Mouse (Mus musculus): ENCODE data around the gene Trmo. TPM values are rescaled to one million over a fixed set of nuclear protein-coding genes. Genes with fewer than 3 reads are reported as not detected.

Trmo gene
- polyA plus RNA-seq, 1 experiment from 2014 or later: 7.5 TPM

DNA sequence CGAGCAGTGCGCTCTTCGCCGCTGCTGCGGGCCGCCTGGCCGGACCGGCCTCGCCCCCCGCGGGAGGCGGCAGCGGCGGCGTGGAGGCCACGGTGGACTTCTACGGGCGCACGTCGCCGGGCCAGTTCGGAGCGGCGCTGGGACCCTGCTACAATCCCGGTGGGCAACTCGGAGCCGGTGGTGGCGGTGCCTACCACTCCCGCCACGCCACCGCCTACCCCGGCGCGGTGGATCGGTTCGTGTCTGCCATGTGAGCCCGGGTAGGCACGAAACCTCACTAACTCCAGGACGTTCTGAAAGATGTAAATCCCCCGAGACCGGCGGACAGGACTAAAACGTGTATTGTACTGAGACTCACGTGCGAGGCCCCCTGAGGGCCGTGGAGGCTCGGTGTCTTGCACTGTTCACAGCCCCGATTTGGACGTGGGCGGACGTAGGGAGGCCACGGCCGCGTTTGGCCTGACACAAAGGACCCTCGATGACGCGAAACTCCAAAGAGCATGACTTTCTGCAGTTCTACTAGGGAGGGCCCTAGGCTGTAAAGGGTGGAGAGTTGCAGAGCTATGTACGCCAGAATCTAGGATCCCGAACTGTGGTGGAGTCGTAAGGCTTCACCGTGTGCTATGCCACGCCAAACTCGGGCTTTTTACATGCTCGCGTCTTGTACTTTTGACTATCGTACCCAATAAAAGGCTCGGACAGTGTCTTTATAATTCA lies 44.0 kb downstream of the Trmo start:
- DNase-seq (ENCODE audit: low spot score): no peak
- ATAC-seq (ENCODE audit: low FRiP score, low TSS enrichment): no peak

DNA sequence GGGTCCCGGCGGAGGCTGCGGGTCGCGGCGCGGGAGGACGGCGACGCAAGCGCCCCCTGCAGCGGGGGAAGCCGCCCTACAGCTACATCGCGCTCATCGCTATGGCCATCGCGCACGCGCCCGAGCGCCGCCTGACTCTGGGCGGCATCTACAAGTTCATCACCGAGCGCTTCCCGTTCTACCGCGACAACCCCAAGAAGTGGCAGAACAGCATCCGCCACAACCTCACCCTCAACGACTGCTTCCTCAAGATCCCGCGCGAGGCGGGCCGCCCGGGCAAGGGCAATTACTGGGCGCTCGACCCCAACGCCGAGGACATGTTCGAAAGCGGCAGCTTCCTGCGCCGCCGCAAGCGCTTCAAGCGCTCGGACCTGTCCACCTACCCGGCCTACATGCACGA lies 44.9 kb downstream of the Trmo start:
- Histone ChIP-seq H3K9ac (ENCODE audit: low read length) (peak overlapping the region; percentile 23; the same call in 1 of the 2 replicates), H3K27me3 (ENCODE audit: control insufficient read depth, insufficient read depth, low read length) (peaks cover 48% of the 10 kb centered on the region; the same call in 1 of the 2 replicates), H3K4me1 (replicated peaks; ENCODE audit: control insufficient read depth, insufficient read depth) (no peaks in the 10 kb centered on the region), H3K9me3 (ENCODE audit: control insufficient read depth, low read length) (no peaks in the 10 kb centered on the region), H3K27ac (replicated peaks) (no peak overlapping the region), H3K4me2 (replicated peaks; ENCODE audit: low read depth) (peak overlapping the region; percentile 58), H3K36me3 (ENCODE audit: control insufficient read depth, insufficient read depth, low read length) (no peaks in the 10 kb centered on the region), H3K4me3 (ENCODE audit: low read depth, low read length) (peak overlapping the region; percentile 46)
- WGBS: 1% methylated on average over 46 of the region's 51 CpGs
- DNase-seq (ENCODE audit: low spot score) (no peak), ATAC-seq (ENCODE audit: low FRiP score, low TSS enrichment) (no peak)
- TF ChIP-seq CTCF (IDR thresholded peaks at IDR 0.05; ENCODE audit: low read depth): peak; percentile 12; the same call in 1 of the 2 replicates
- no peak for TF ChIP-seq EP300 (optimal IDR thresholded peaks at IDR 0.05)

More for the DNA sequence above, 44.0 kb downstream of the Trmo start:
- Histone ChIP-seq H3K36me3 (ENCODE audit: control insufficient read depth, insufficient read depth, low read length) (no peaks in the 10 kb centered on the region), H3K27ac (replicated peaks) (no peak overlapping the region), H3K4me2 (replicated peaks; ENCODE audit: low read depth) (peak overlapping the region; percentile 58), H3K9me3 (ENCODE audit: control insufficient read depth, low read length) (no peaks in the 10 kb centered on the region), H3K4me1 (replicated peaks; ENCODE audit: control insufficient read depth, insufficient read depth) (no peaks in the 10 kb centered on the region), H3K9ac (ENCODE audit: low read length) (no peak overlapping the region), H3K27me3 (ENCODE audit: control insufficient read depth, insufficient read depth, low read length) (peaks cover 44% of the 10 kb centered on the region; the same call in 1 of the 2 replicates), H3K4me3 (ENCODE audit: low read depth, low read length) (peak overlapping the region; percentile 46)
- 5% methylated on average over 62 of the region's 67 CpGs for WGBS
- TF ChIP-seq EP300 (optimal IDR thresholded peaks at IDR 0.05) (no peak), CTCF (IDR thresholded peaks at IDR 0.05; ENCODE audit: low read depth) (no peak)

DNA sequence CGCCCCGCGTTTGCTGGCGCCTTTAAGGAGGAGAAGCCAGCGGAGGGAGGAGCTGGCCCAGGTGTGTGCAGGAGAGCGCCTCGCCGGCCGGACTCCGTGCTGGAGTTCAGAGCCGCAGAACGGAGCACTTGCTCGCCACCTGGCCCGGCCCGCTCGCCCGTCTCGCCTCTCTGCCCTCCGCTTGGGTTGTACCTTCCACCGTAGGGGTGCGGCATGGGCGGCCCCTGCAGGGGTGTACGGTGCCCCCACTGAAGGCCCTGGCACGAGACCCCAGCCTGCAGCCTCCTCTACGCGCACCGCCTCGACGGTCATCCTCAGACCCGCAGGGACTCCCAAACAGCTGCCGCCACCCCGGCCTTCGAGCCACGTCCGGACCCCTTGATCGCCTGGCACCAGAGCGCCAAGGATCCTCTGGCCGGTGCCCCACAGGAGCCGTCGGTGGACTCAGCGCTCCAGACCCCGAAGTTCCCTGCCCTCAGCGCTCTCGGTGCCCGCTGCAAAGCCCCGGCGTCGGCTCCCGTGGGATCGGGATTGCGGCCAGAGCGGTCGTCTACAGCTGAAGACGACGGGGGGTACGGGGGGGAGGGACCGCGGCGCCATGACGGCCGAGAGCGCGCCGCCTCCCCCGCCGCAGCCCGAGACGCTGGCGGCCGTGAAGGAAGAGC lies 45.5 kb downstream of the Trmo start, which contains the start of gene Foxe1:
TSS of gene Foxe1 (plus strand) at position 14 of the 665 bp plus-strand sequence.
- H3K4me2 ChIP-seq (replicated peaks; ENCODE audit: low read depth): peak within 1 kb of the TSS; percentile 58
- 2% methylated on average over 55 of the region's 70 CpGs for WGBS
- H3K36me3 ChIP-seq (ENCODE audit: control insufficient read depth, insufficient read depth, low read length): no peaks in the 10 kb centered on the region
- peak within 1 kb of the TSS; percentile 23; the same call in 1 of the 2 replicates for H3K9ac ChIP-seq (ENCODE audit: low read length)
- ATAC-seq (ENCODE audit: low FRiP score, low TSS enrichment): no peak
- no peak for DNase-seq (ENCODE audit: low spot score)
- peak within 1 kb of the TSS; percentile 46 for H3K4me3 ChIP-seq (ENCODE audit: low read depth, low read length)
- H3K9me3 ChIP-seq (ENCODE audit: control insufficient read depth, low read length): no peaks in the 10 kb centered on the region
- H3K27ac ChIP-seq (replicated peaks): no peak within 1 kb of the TSS
- no peaks in the 10 kb centered on the region for H3K4me1 ChIP-seq (replicated peaks; ENCODE audit: control insufficient read depth, insufficient read depth)
- TF ChIP-seq EP300 (optimal IDR thresholded peaks at IDR 0.05) (no peak), CTCF (IDR thresholded peaks at IDR 0.05; ENCODE audit: low read depth) (no peak)
- peaks cover 48% of the 10 kb centered on the region; the same call in 1 of the 2 replicates for H3K27me3 ChIP-seq (ENCODE audit: control insufficient read depth, insufficient read depth, low read length)

DNA sequence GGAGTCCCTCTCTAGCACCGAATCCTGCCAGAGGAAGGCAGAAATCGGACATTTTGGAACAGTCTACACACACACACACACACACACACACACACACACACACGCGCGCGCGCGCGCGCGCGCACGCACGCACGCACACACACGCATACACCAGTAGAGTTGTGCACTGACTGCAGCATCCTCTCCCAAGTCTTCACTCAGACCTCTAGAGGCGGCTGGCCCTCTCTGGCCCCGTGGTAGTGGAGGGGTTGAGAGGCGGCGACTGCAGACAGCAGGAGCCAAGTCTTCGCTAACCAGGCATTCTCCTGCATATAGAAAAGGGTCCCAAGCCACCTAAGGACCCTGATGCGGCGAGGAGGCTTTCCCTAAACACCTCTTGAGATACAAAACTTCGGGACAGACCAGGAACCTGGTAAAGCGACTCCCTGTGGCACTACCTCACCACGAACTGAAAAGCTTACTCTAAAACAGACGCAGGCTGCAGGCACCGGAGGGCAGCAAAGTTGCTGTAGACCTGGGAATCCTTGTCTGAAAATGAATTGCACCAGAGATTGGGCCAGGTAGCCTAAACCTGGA lies 46.4 kb downstream of the Trmo start:
- Histone ChIP-seq H3K36me3 (ENCODE audit: control insufficient read depth, insufficient read depth, low read length) (no peaks in the 10 kb centered on the region), H3K9me3 (ENCODE audit: control insufficient read depth, low read length) (no peaks in the 10 kb centered on the region), H3K4me3 (ENCODE audit: low read depth, low read length) (peak overlapping the region; percentile 46), H3K27ac (replicated peaks) (no peak overlapping the region), H3K4me1 (replicated peaks; ENCODE audit: control insufficient read depth, insufficient read depth) (no peaks in the 10 kb centered on the region), H3K9ac (ENCODE audit: low read length) (no peak overlapping the region), H3K4me2 (replicated peaks; ENCODE audit: low read depth) (peak overlapping the region; percentile 6; the same call in 1 of the 2 replicates), H3K27me3 (ENCODE audit: control insufficient read depth, insufficient read depth, low read length) (peaks cover 50% of the 10 kb centered on the region; the same call in 1 of the 2 replicates)
- ATAC-seq (ENCODE audit: low FRiP score, low TSS enrichment) (no peak), DNase-seq (ENCODE audit: low spot score) (no peak)
- WGBS: 2% methylated on average over 28 of the region's 28 CpGs
- TF ChIP-seq EP300 (optimal IDR thresholded peaks at IDR 0.05) (no peak), CTCF (IDR thresholded peaks at IDR 0.05; ENCODE audit: low read depth) (peak; percentile 29; the same call in 1 of the 2 replicates)

DNA sequence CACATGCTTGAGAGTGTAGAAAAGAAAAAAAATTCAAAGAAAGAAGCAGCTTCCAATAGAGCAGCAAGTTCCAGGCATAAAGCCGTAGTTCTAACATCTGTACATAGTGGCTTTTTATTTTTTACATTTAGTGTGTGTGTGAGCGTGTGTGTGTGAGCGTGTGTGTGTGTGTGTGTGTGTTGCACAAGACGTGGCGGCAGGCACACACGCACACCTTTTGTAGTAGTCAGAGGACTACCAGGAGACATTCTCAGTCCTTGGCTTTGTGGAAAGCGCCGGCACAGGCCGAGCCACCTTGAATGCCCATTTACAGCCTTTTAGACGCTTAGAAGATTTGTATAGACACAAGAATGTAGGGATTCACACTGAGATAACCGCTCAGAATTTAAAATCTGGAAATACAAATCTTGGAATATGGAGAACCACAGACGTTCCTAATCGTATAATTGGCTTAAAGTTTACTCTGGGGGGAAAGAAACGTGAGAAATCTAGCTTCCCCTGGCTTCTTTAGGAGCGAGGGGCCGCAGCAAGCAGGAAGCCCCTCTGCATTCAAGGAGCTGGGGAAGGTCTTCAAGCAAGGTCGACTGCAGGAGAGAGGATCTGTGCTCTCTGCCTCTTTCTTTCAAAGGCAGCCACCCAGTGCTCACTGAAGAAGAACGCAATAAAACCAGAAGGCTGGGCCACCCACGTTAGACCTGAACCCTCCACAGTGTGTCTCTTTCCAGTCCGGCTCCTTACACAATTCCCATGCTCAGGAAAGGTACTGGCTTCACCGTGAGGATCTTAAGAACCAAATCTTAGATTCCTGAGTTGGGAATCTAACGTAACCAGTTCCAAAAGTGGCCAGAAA lies 47.2 kb downstream of the Trmo start:
- Histone ChIP-seq H3K4me1 (replicated peaks; ENCODE audit: control insufficient read depth, insufficient read depth) (no peaks in the 10 kb centered on the region), H3K36me3 (ENCODE audit: control insufficient read depth, insufficient read depth, low read length) (no peaks in the 10 kb centered on the region), H3K4me3 (ENCODE audit: low read depth, low read length) (no peak overlapping the region), H3K27me3 (ENCODE audit: control insufficient read depth, insufficient read depth, low read length) (peaks cover 49% of the 10 kb centered on the region; the same call in 1 of the 2 replicates), H3K4me2 (replicated peaks; ENCODE audit: low read depth) (no peak overlapping the region), H3K9me3 (ENCODE audit: control insufficient read depth, low read length) (no peaks in the 10 kb centered on the region), H3K9ac (ENCODE audit: low read length) (no peak overlapping the region), H3K27ac (replicated peaks) (no peak overlapping the region)
- no peak for ATAC-seq (ENCODE audit: low FRiP score, low TSS enrichment)
- no peak for DNase-seq (ENCODE audit: low spot score)
- 20% methylated on average over 22 of the region's 22 CpGs for WGBS
- TF ChIP-seq EP300 (optimal IDR thresholded peaks at IDR 0.05): no peak
- TF ChIP-seq CTCF (IDR thresholded peaks at IDR 0.05; ENCODE audit: low read depth): no peak
